8 mouse cellular contexts compared by ENCODE assay signal in genomic region chr2:20520099-20520475, GRCm38 (mm10).
DNase-seq lines count a peak whose midpoint lies in the region; ATAC-seq lines count a peak whose summit lies in the region.

No protein-coding gene starts in this region.

- intact Hi-C loops in gastrocnemius, postnatal 36 days (cut with DNase I), result no loop called here

- H3K4me1 ChIP-seq in lung, embryonic 16.5 days (replicated peaks; ENCODE audit: control insufficient read depth, insufficient read depth, low read length), result peaks cover 15% of the 10 kb centered on the region
- peaks cover 23% of the 10 kb centered on the region for H3K4me1 ChIP-seq in embryonic facial prominence, embryonic 15.5 days
- peaks cover 22% of the 10 kb centered on the region for H3K4me1 ChIP-seq in intestine, embryonic 16.5 days (ENCODE audit: control insufficient read depth, insufficient read depth, low read length)
- peaks cover 3% of the 10 kb centered on the region; the same call in 1 of the 2 replicates for H3K4me1 ChIP-seq in neural tube, embryonic 14.5 days (ENCODE audit: control insufficient read depth, insufficient read depth, low read length)

- H3K4me3 ChIP-seq in lung, embryonic 16.5 days (ENCODE audit: low read length), result peak overlapping the region; percentile 54
- peak overlapping the region; percentile 61 for H3K4me3 ChIP-seq in embryonic facial prominence, embryonic 15.5 days (replicated peaks)
- H3K4me3 ChIP-seq in intestine, embryonic 16.5 days (ENCODE audit: low read length), result peak overlapping the region; percentile 52
- peak overlapping the region; percentile 32 for H3K4me3 ChIP-seq in neural tube, embryonic 14.5 days (ENCODE audit: low read depth, low read length)

- peak overlapping the region; percentile 74 for H3K9ac ChIP-seq in lung, embryonic 16.5 days (ENCODE audit: low read length)
- H3K9ac ChIP-seq in embryonic facial prominence, embryonic 15.5 days, result peak overlapping the region; percentile 53
- peak overlapping the region; percentile 74 for H3K9ac ChIP-seq in intestine, embryonic 16.5 days (ENCODE audit: low read depth, low read length)
- H3K9ac ChIP-seq in neural tube, embryonic 14.5 days (replicated peaks; ENCODE audit: low read depth, low read length), result no peak overlapping the region

- WGBS in lung, embryonic 16.5 days, result under 1% methylated on average over 12 of the region's 12 CpGs
- WGBS in embryonic facial prominence, embryonic 15.5 days, result under 1% methylated on average over 12 of the region's 12 CpGs
- under 1% methylated on average over 12 of the region's 12 CpGs for WGBS in intestine, embryonic 16.5 days
- 0% methylated on average over 12 of the region's 12 CpGs for WGBS in neural tube, embryonic 14.5 days

- DNase-seq in lung, postnatal 14 days, result no peak
- no peak for DNase-seq in layer of hippocampus, postnatal 25 days (ENCODE audit: extremely low spot score in 1 of 2, low spot score in 1 of 2)
- no peak for DNase-seq in cerebellum, postnatal 4 days (ENCODE audit: low spot score in 2 of 2)
- DNase-seq in gastrocnemius, postnatal 36 days, result no peak

- H3K9me3 ChIP-seq in lung, embryonic 16.5 days (ENCODE audit: control insufficient read depth, low read length), result no peaks in the 10 kb centered on the region
- H3K9me3 ChIP-seq in embryonic facial prominence, embryonic 15.5 days (replicated peaks), result no peaks in the 10 kb centered on the region
- H3K9me3 ChIP-seq in intestine, embryonic 16.5 days (ENCODE audit: control insufficient read depth, low read length), result no peaks in the 10 kb centered on the region
- no peaks in the 10 kb centered on the region for H3K9me3 ChIP-seq in neural tube, embryonic 14.5 days (ENCODE audit: control insufficient read depth, low read length)

- H3K36me3 ChIP-seq in lung, embryonic 16.5 days (ENCODE audit: control insufficient read depth, insufficient read depth, low read length), result no peaks in the 10 kb centered on the region
- H3K36me3 ChIP-seq in embryonic facial prominence, embryonic 15.5 days, result no peaks in the 10 kb centered on the region
- no peaks in the 10 kb centered on the region for H3K36me3 ChIP-seq in intestine, embryonic 16.5 days (ENCODE audit: control insufficient read depth, insufficient read depth, low read length)
- H3K36me3 ChIP-seq in neural tube, embryonic 14.5 days (ENCODE audit: control insufficient read depth, insufficient read depth, low read length), result no peaks in the 10 kb centered on the region

- H3K27ac ChIP-seq in lung, embryonic 16.5 days (ENCODE audit: low read length), result peak overlapping the region; percentile 91
- H3K27ac ChIP-seq in embryonic facial prominence, embryonic 15.5 days (replicated peaks), result peak overlapping the region; percentile 85
- peak overlapping the region; percentile 92 for H3K27ac ChIP-seq in intestine, embryonic 16.5 days (ENCODE audit: low read length)
- H3K27ac ChIP-seq in neural tube, embryonic 14.5 days (ENCODE audit: low read depth, low read length), result no peak overlapping the region

- no peak; the same call in 1 of the 2 replicates for ATAC-seq in lung, embryonic 16.5 days (ENCODE audit: low read depth)
- ATAC-seq in embryonic facial prominence, embryonic 15.5 days (ENCODE audit: insufficient number of reproducible peaks, low FRiP score, low TSS enrichment, low read depth), result peak; percentile 45
- ATAC-seq in intestine, embryonic 16.5 days, result peak; percentile 30; the same call in 1 of the 2 replicates
- peak; percentile 9; the same call in 1 of the 2 replicates for ATAC-seq in neural tube, embryonic 14.5 days (ENCODE audit: low read depth)

- H3K4me2 ChIP-seq in lung, embryonic 16.5 days (ENCODE audit: low read depth, low read length), result peak overlapping the region; percentile 76
- peak overlapping the region; percentile 85 for H3K4me2 ChIP-seq in embryonic facial prominence, embryonic 15.5 days (replicated peaks)
- H3K4me2 ChIP-seq in intestine, embryonic 16.5 days (ENCODE audit: low read depth, low read length), result peak overlapping the region; percentile 61
- H3K4me2 ChIP-seq in neural tube, embryonic 14.5 days (ENCODE audit: low read depth, low read length), result peak overlapping the region; percentile 78

- H3K27me3 ChIP-seq in lung, embryonic 16.5 days (ENCODE audit: control insufficient read depth, insufficient read depth, low read depth, low read length), result no peaks in the 10 kb centered on the region
- no peaks in the 10 kb centered on the region for H3K27me3 ChIP-seq in embryonic facial prominence, embryonic 15.5 days
- no peaks in the 10 kb centered on the region for H3K27me3 ChIP-seq in intestine, embryonic 16.5 days (replicated peaks; ENCODE audit: control insufficient read depth, insufficient read depth, low read length)
- 0 out of 2 replicates have a peak, but pooled peaks cover 3% of the 10 kb centered on the region for H3K27me3 ChIP-seq in neural tube, embryonic 14.5 days (ENCODE audit: control insufficient read depth, insufficient read depth, low read length)
